Mouse (Mus musculus) urinary bladder, adult 18-20 months (tissue): ENCODE results near the gene Gxylt2.

Source experiments
- DNase-seq, 2 experiments: peaks; one replicate each; pipeline ENCODE4 v3.0.0; 2022; ENCODE audit warnings: low spot score in 2 of 2, mixed read lengths in 2 of 2

The Gxylt2 gene

DNA sequence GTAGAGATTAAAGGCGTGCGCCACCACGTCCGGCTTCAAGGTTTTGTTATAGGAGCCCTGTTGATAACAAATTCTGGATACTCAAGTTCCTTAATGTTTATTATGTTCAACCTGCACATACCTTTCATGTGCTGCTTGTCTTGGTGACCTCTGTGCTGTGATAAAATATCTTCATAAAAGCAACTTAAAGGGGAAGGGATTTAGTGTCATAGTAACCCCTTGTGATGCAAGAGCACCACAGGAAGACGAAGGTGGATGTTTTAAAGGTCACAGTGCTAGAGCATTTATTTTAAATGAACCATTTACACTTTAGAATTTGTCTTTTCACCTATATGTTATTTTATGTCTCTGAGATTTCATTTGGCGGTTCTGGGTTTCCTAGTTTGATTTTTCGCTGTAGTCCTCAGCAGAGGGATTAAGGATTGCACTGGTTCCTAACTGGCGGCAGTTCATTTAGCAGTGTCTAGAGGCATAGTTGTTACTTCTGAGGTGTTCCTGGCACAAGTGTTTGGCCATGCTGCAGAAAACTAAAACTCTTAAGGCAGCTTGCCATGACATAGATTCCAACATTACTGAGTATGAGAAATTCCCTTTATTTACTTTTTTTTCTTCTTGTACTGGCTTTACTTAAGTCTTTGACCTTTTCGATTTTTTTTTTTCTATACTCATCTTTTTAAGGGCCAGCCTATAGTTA lies 144.3 kb downstream of the Gxylt2 start:
- DNase-seq: no peak

DNA sequence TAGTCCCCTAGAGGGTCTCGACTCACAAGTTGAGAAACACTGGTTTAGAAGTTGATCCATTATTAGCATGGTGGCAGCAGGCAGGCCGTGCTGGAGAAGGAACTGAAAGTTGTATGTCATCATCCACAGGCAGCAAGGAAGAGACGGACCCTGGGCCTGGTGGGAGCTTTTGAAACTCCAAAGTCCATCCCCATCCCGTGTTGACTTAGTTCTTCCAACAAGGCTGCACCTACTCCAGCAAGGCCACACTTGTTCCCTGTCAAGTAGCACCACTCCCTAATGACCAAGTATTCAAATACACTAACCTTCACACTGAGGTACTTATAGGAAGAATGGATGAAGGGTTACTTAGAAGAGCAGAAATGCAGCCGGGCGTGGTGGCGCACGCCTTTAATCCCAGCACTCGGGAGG lies 146.1 kb downstream of the Gxylt2 start:
- no peak for DNase-seq

DNA sequence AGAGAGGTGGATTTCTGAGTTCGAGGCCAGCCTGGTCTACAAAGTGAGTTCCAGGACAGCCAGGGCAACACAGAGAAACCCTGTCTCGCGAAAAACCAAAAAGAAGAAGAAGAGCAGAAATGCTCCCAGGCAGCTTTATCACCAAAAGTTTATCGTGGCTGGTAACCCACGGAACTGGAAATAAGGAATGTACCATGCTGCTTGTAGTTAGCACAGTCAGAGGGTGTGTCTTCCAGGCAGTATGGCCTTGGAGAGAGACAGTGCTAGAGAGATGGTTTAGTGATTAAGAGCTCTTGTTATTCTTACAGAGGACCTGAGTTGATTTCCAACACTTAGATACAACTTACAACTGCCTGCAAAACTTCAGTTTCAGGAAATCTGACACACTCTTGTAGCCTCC lies 146.5 kb downstream of the Gxylt2 start:
- no peak for DNase-seq
